Mouse (Mus musculus): ENCODE measurements around the gene Ces1f. TPM values are rescaled to one million over a fixed set of nuclear protein-coding genes. Genes with fewer than 3 reads are reported as not detected.

Gene Ces1f
- total RNA-seq, 2 experiments from 2014 or later: not detected

GRCm38 (mm10) chr8:93211091-93211490 lies 68.5 kb downstream of the Ces1f start:
- DNase-seq (ENCODE audit: low spot score in 2 of 2): no peak

Other genes starting within 250 kb of the Ces1f start
- gene Ces1a, start 231.6 kb downstream of the Ces1f start, total RNA-seq (2021): under 1 TPM; 0.23 to 0.40 TPM
- gene Ces1b, start 199.7 kb downstream of the Ces1f start, total RNA-seq (2021): not detected
- not detected for gene Ces1c, start 148.5 kb downstream of the Ces1f start, total RNA-seq (2021)
- under 1 TPM; 0.21 to 0.79 TPM for gene Ces1d, start 81.9 kb downstream of the Ces1f start, total RNA-seq (2021)
- gene Ces1e, start 50.1 kb downstream of the Ces1f start, total RNA-seq (2021): not detected
- gene Ces1g, start 57.6 kb upstream of the Ces1f start, total RNA-seq (2021): not detected
- not detected for gene Ces1h, start 100.0 kb upstream of the Ces1f start, total RNA-seq (2021)

All from left cerebral cortex, adult 18-20 months (tissue).